Mouse (Mus musculus): ENCODE data around the gene Gm15217.

Gene Gm15217

GRCm38 (mm10) chr14:46379285-46379684 is at the start of gene Gm15217:
Gene Gm15217, plus strand, starts transcription at chr14:46379414.
- in situ Hi-C loops (cut with MboI, MseI): loop anchor here in 1 of 2 experiments (25.0 kb wide), 1 partner anchor 1167 kb away; the partner anchor contains the start of genes Gpr137c and Txndc16

- in situ Hi-C loops (cut with MboI, MseI): no loop called here
These were observed 45.6 kb upstream of the Gm15217 start for GRCm38 (mm10) chr14:46333421-46334237.

GRCm38 (mm10) chr14:46338801-46339200 is 40.4 kb upstream of the Gm15217 start:
- in situ Hi-C loops (cut with MboI, MseI): no loop called here

- in situ Hi-C loops (cut with MboI, MseI): no loop called here
These were observed 34.5 kb upstream of the Gm15217 start for GRCm38 (mm10) chr14:46344750-46345149.

- in situ Hi-C loops (cut with MboI, MseI): no loop called here
These were observed 21.9 kb upstream of the Gm15217 start for GRCm38 (mm10) chr14:46357286-46357685.

GRCm38 (mm10) chr14:46357696-46358095 is 21.5 kb upstream of the Gm15217 start:
- in situ Hi-C loops (cut with MboI, MseI): no loop called here

- in situ Hi-C loops (cut with MboI, MseI): no loop called here
These were observed 16.0 kb upstream of the Gm15217 start for GRCm38 (mm10) chr14:46363209-46363608.

GRCm38 (mm10) chr14:46372452-46372851 is 6.8 kb upstream of the Gm15217 start:
- in situ Hi-C loops (cut with MboI, MseI): no loop called here

- in situ Hi-C loops (cut with MboI, MseI): loop anchor here in 1 of 2 experiments (25.0 kb wide), 1 partner anchor 1163 kb away; the partner anchor contains the start of genes Gpr137c and Txndc16
These were observed 3.4 kb upstream of the Gm15217 start for GRCm38 (mm10) chr14:46375796-46376195.

GRCm38 (mm10) chr14:46380286-46380721 is 1.1 kb downstream of the Gm15217 start:
- in situ Hi-C loops (cut with MboI, MseI): loop anchor here in 1 of 2 experiments (25.0 kb wide), 1 partner anchor 1168 kb away; the partner anchor contains the start of genes Gpr137c and Txndc16

- in situ Hi-C loops (cut with MboI, MseI): loop anchor here in 1 of 2 experiments (25.0 kb wide), 1 partner anchor 1169 kb away; the partner anchor contains the start of genes Gpr137c and Txndc16
These were observed 2.2 kb downstream of the Gm15217 start for GRCm38 (mm10) chr14:46381457-46381856.

GRCm38 (mm10) chr14:46384946-46385691 is 5.9 kb downstream of the Gm15217 start:
- in situ Hi-C loops (cut with MboI, MseI): loop anchor here in 1 of 2 experiments (25.0 kb wide), 1 partner anchor 1173 kb away; the partner anchor contains the start of genes Gpr137c and Txndc16

- in situ Hi-C loops (cut with MboI, MseI): loop anchor here in 1 of 2 experiments (25.0 kb wide), 1 partner anchor 1174 kb away; the partner anchor contains the start of genes Gpr137c and Txndc16
These were observed 6.7 kb downstream of the Gm15217 start for GRCm38 (mm10) chr14:46385701-46386477.

- in situ Hi-C loops (cut with MboI, MseI): loop anchor here in 1 of 2 experiments (25.0 kb wide), 1 partner anchor 1174 kb away; the partner anchor contains the start of genes Gpr137c and Txndc16
These were observed 7.5 kb downstream of the Gm15217 start for GRCm38 (mm10) chr14:46386478-46387356.

GRCm38 (mm10) chr14:46387357-46387671 is 8.1 kb downstream of the Gm15217 start:
- in situ Hi-C loops (cut with MboI, MseI): loop anchor here in 1 of 2 experiments (25.0 kb wide), 1 partner anchor 1175 kb away; the partner anchor contains the start of genes Gpr137c and Txndc16

- in situ Hi-C loops (cut with MboI, MseI): loop anchor here in 1 of 2 experiments (25.0 kb wide), 1 partner anchor 1176 kb away; the partner anchor contains the start of genes Gpr137c and Txndc16
These were observed 8.7 kb downstream of the Gm15217 start for GRCm38 (mm10) chr14:46387821-46388481.

GRCm38 (mm10) chr14:46388636-46389035 is 9.4 kb downstream of the Gm15217 start:
- in situ Hi-C loops (cut with MboI, MseI): loop anchor here in 1 of 2 experiments (25.0 kb wide), 1 partner anchor 1176 kb away; the partner anchor contains the start of genes Gpr137c and Txndc16

GRCm38 (mm10) chr14:46389438-46390248 is 10.4 kb downstream of the Gm15217 start:
- in situ Hi-C loops (cut with MboI, MseI): loop anchor here in 1 of 2 experiments (25.0 kb wide), 1 partner anchor 1177 kb away; the partner anchor contains the start of genes Gpr137c and Txndc16

All from T-helper 17 cell (primary cell).